Mouse (Mus musculus) kidney, postnatal 0 days (tissue): ENCODE data around the gene C2cd3. TPM values are rescaled to one million over a fixed set of nuclear protein-coding genes. Genes with fewer than 3 reads are reported as not detected.
A peak's percentile ranks its signal among the peaks of the same experiment; 100 is the strongest.
"Not testable (repeated sequence)": the region's sequence is repeated elsewhere in the genome, so short reads cannot be mapped to it uniquely, and the experiment has no call there.

Source experiments
- ATAC-seq: fragments of 200-750 bp; cut with Nextera tagmentation; replicated peaks from 2 replicates; pipeline ENCODE4 v1.8.0; 2017; ENCODE audit warnings: low read depth, moderate number of reproducible peaks, moderate TSS enrichment, moderate library complexity; ENCODE audit not compliant: low FRiP score
- DNase-seq: peaks from one replicate; pipeline ENCODE4 v3.0.0-alpha.2; 2016; ENCODE audit warnings: low spot score
- H3K27ac ChIP-seq: fragments of 300-500 bp; sonication (generic); 2 replicates; pipeline ENCODE4 v1.5.1; 2014; ENCODE audit warnings: mild to moderate bottlenecking
- H3K27me3 ChIP-seq: fragments of 300-500 bp; sonication (generic); 2 replicates; pipeline ENCODE4 v1.6.1; 2014; ENCODE audit warnings: low read length, mixed read lengths; ENCODE audit not compliant: insufficient read depth
- H3K36me3 ChIP-seq: fragments of 300-500 bp; sonication (generic); 2 replicates; pipeline ENCODE4 v1.6.1; 2014; ENCODE audit warnings: low read length, mixed read lengths; ENCODE audit not compliant: insufficient read depth
- H3K4me1 ChIP-seq: fragments of 300-500 bp; sonication (generic); replicated peaks from 2 replicates; pipeline ENCODE4 v1.6.1; 2014; ENCODE audit warnings: antibody characterized with exemption, low read length, mixed read lengths; ENCODE audit not compliant: insufficient read depth
- H3K4me2 ChIP-seq: fragments of 300-500 bp; sonication (generic); 2 replicates; pipeline ENCODE4 v1.6.1; 2014; ENCODE audit warnings: mild to moderate bottlenecking, low read length, moderate library complexity, mixed read lengths
- H3K4me3 ChIP-seq: fragments of 300-500 bp; sonication (generic); replicated peaks from 2 replicates; pipeline ENCODE4 v1.5.1; 2014; ENCODE audit warnings: low read depth, low read length
- H3K9ac ChIP-seq: fragments of 300-500 bp; sonication (generic); 2 replicates; pipeline ENCODE4 v1.6.1; 2014; ENCODE audit warnings: low read depth, low read length
- H3K9me3 ChIP-seq: fragments of 300-500 bp; sonication (generic); replicated peaks from 2 replicates; pipeline ENCODE4 v1.6.1; 2016; ENCODE audit warnings: low read length, inconsistent platforms, mixed read lengths
- CTCF ChIP-seq: IDR thresholded peaks from 2 replicates; pipeline ENCODE4 v1.5.1; 2016; ENCODE audit warnings: antibody characterized with exemption, low read depth, mild to moderate bottlenecking, moderate library complexity
- WGBS: fragments of 180-500 bp; shearing (Covaris S2); extraction: QIAGEN DNeasy Blood & Tissue Kit; methylation state at CpG from one replicate; pipeline ENCODE4 v1.1.7; 2014; 5-methylcytosine and 5-hydroxymethylcytosine counted together
- polyA plus RNA-seq: library from polyadenylated mRNA; unstranded; fragments of >200 nt; fragmentation: Nextera tagmentation; extraction: Ambion mirVana; gene quantifications from 2 replicates; pipeline ENCODE4 v1.2.1, GENCODE M21; 2015

Gene C2cd3
- polyA plus RNA-seq, 1 experiment from 2014 or later = 13.1 TPM

DNA sequence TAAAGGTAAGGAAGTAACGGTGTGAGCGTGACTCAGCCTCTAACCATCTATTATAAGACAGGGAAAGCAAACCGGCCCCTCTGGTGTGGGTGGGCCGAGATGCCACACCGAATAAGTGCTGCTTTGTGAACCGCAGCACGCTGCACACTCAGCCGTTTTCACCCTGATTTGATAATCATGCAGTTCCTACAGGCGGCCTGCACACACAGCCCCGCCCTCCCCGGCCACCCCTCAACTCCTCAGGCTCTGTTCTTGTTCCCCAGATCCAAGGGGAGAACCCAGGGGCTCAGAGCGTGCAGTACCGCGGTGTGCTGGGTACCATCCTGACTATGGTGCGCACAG, 107.8 kb downstream of the C2cd3 start:
- no peak overlapping the region for H3K27ac ChIP-seq
- ATAC-seq = peak; percentile 79

DNA sequence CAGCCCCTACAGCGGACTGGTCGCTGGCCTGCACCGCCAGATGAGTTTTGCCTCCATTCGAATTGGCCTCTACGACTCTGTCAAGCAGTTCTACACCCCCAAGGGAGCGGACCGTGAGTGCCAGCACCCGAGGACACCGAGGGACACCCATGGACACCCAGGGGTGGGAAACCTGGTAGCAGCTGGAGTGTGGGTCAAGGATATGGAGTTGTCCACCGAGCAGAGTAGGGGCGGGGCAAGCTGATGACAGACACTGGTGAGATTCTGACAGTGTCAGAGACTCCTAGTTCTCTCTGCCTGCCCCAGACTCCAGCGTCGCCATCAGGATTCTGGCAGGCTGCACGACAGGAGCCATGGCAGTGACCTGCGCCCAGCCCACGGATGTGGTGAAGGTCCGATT, 108.1 kb downstream of the C2cd3 start:
- DNase-seq (no peak), ATAC-seq (peak; percentile 51)
- no peak overlapping the region for H3K27ac ChIP-seq
- H3K4me3 ChIP-seq = no peak overlapping the region
- no peak overlapping the region for H3K4me2 ChIP-seq
- H3K27me3 ChIP-seq = no peaks in the 10 kb centered on the region
- 66% methylated on average over 17 of the region's 17 CpGs for WGBS
- no peaks in the 10 kb centered on the region for H3K4me1 ChIP-seq
- H3K9ac ChIP-seq = no peak overlapping the region
- H3K36me3 ChIP-seq = no peaks in the 10 kb centered on the region
- TF ChIP-seq CTCF = no peak
- no peaks in the 10 kb centered on the region for H3K9me3 ChIP-seq

More for the DNA sequence above, 107.8 kb downstream of the C2cd3 start:
- Histone ChIP-seq H3K9ac (0 out of 2 replicates have a peak overlapping the region, but pooled peaks have one; percentile 13), H3K36me3 (no peaks in the 10 kb centered on the region), H3K4me2 (no peak overlapping the region; the same call in 1 of the 2 replicates), H3K4me3 (no peak overlapping the region), H3K4me1 (no peaks in the 10 kb centered on the region), H3K27me3 (no peaks in the 10 kb centered on the region), H3K9me3 (no peaks in the 10 kb centered on the region)
- TF ChIP-seq CTCF = no peak
- DNase-seq = peak; percentile 31
- WGBS = 51% methylated on average over 15 of the region's 15 CpGs

DNA sequence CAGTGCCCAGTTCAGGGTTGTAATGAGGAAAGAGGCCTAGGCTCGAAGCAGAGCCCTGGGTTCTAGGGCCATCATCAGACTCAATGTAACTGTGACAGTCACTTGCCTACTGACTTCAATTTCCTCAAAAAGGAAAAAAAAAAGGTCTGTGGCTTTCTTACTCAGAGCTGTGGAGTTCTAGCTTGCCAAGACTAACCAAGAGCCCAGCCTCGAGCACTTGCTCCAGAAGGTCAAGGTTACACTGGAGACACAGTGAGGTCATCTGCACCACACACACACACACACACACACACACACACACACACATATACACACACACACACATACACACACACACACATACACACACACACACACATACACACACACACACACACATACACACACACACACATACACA, 110.0 kb downstream of the C2cd3 start:
- not testable (repeated sequence) for H3K4me2 ChIP-seq, H3K27ac ChIP-seq, H3K9ac ChIP-seq, H3K4me1 ChIP-seq, DNase-seq, H3K27me3 ChIP-seq, ATAC-seq, H3K4me3 ChIP-seq, H3K36me3 ChIP-seq, H3K9me3 ChIP-seq
- WGBS = 80% methylated on average over 2 of the region's 2 CpGs

DNA sequence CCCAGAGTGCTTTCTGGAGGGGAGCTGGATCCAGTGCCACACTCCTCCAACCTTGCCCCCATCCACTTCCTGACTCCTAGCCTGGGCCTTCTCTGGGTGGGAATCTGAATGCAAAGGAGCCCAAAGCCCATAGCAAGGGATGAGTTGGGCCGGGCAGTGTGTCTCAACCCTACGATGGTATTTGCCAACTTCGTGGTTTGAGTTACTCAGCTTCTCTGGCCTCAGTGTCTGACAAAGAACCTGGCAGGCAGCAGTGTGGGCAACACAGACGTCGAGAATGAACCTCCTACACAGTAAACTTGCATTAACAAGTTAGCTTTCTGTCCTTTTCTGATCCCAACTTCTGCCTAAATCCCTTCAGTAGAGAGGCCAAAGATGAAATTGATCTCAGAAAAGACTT, 112.5 kb downstream of the C2cd3 start:
- no peak for TF ChIP-seq CTCF
- Histone ChIP-seq H3K9me3 (no peaks in the 10 kb centered on the region), H3K4me3 (no peak overlapping the region), H3K4me2 (no peak overlapping the region), H3K36me3 (no peaks in the 10 kb centered on the region), H3K9ac (no peak overlapping the region), H3K4me1 (no peaks in the 10 kb centered on the region), H3K27ac (no peak overlapping the region), H3K27me3 (no peaks in the 10 kb centered on the region)
- DNase-seq (no peak), ATAC-seq (no peak)
- 85% methylated on average over 5 of the region's 5 CpGs for WGBS

DNA sequence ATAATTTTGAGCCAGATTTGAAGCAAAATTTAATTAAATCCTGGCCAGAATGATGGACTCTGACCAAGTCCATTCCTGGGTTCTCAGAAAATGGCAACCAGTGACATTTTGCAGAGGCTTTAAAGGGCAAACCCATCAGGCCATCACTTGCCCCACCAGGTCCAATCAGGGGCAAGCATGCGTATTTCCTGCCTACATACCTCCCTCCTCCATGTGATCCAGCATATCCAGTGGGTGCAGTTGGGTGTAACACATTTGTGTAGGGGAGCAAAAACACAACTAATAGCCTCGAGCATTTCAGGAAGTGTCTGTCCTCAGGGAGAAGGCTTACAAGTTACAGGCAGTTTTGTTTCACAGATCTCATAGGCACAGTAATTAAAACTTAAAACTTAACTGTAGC, 115.3 kb downstream of the C2cd3 start:
- Histone ChIP-seq H3K36me3 (no peaks in the 10 kb centered on the region), H3K4me3 (no peak overlapping the region), H3K27me3 (no peaks in the 10 kb centered on the region), H3K4me1 (no peaks in the 10 kb centered on the region; the same call in 1 of the 2 replicates), H3K4me2 (no peak overlapping the region), H3K9me3 (no peaks in the 10 kb centered on the region), H3K9ac (no peak overlapping the region), H3K27ac (no peak overlapping the region)
- ATAC-seq (no peak), DNase-seq (no peak)
- WGBS = 48% methylated on average over 2 of the region's 2 CpGs
- no peak for TF ChIP-seq CTCF

DNA sequence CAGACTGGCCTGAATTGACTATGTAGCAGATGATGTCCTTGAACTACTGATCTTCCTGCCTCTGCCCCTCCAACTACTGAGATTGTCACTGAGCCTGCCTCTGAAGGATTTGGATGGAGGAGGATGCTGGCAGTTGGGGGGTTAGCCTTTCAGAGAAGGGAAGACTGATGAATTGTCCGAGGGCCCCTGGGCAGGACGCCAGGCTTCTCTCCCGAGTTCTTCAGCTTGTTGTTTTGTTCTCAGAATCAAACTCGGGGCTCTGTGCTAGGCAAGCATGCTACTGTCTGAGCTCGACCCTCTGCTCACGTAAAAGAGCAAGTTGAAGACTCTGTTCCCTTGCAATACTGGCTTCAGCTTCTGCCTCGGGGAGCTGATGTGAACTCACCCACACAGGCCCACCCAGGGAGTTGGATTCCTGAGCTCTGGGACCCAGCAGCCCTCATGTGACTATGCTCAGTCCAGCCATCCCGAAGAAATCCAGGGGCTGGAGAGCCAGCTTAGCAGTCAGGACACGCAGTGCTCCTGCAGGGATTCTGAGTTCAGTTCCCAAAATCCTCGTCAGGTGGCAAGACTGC, 116.5 kb downstream of the C2cd3 start:
- H3K36me3 ChIP-seq = no peaks in the 10 kb centered on the region
- 29% methylated on average over 10 of the region's 10 CpGs for WGBS
- H3K9ac ChIP-seq = no peak overlapping the region
- no peaks in the 10 kb centered on the region for H3K9me3 ChIP-seq
- 0 out of 2 replicates have a peak overlapping the region, but pooled peaks have one; percentile 25 for H3K27ac ChIP-seq
- peak; percentile 40 for DNase-seq
- H3K4me3 ChIP-seq = no peak overlapping the region
- no peaks in the 10 kb centered on the region for H3K27me3 ChIP-seq
- no peak for ATAC-seq
- no peak overlapping the region for H3K4me2 ChIP-seq
- H3K4me1 ChIP-seq = no peaks in the 10 kb centered on the region; the same call in 1 of the 2 replicates
- TF ChIP-seq CTCF = no peak
